Mouse (Mus musculus) right cerebral cortex, postnatal 36 days (tissue): ENCODE data around the gene Dcaf5.

Experiments
- DNase-seq, 2 experiments: peaks; one replicate each; pipeline ENCODE4 v3.0.0; 2022; ENCODE audit warnings: low spot score in 2 of 2, mixed read lengths in 1 of 2

Gene Dcaf5

GRCm38 (mm10) chr12:80407824-80408223, 28.6 kb downstream of the Dcaf5 start:
- no peak for DNase-seq

- no peak for DNase-seq
Measured at GRCm38 (mm10) chr12:80406650-80407049, 29.8 kb downstream of the Dcaf5 start.

GRCm38 (mm10) chr12:80404139-80404538, 32.3 kb downstream of the Dcaf5 start:
- no peak for DNase-seq

- no peak for DNase-seq
Measured at GRCm38 (mm10) chr12:80399147-80399546, 37.3 kb downstream of the Dcaf5 start.

GRCm38 (mm10) chr12:80396397-80396796, 40.0 kb downstream of the Dcaf5 start:
- DNase-seq, result no peak

- peak in 1 of 2 experiments; percentile 64 for DNase-seq
Measured at GRCm38 (mm10) chr12:80395270-80395669, 41.1 kb downstream of the Dcaf5 start.

GRCm38 (mm10) chr12:80394045-80394444, 42.4 kb downstream of the Dcaf5 start:
- no peak for DNase-seq

GRCm38 (mm10) chr12:80389448-80389847, 47.0 kb downstream of the Dcaf5 start:
- no peak for DNase-seq

- DNase-seq, result peak in 1 of 2 experiments; percentile 49
Measured at GRCm38 (mm10) chr12:80387326-80387725, 49.1 kb downstream of the Dcaf5 start.

- no peak for DNase-seq
Measured at GRCm38 (mm10) chr12:80385361-80385760, 51.0 kb downstream of the Dcaf5 start.

- no peak for DNase-seq
Measured at GRCm38 (mm10) chr12:80383478-80383877, 52.9 kb downstream of the Dcaf5 start.

- no peak for DNase-seq
Measured at GRCm38 (mm10) chr12:80382794-80383193, 53.6 kb downstream of the Dcaf5 start.

- DNase-seq, result peak in 1 of 2 experiments; percentile 52
Measured at GRCm38 (mm10) chr12:80379831-80380457, 56.5 kb downstream of the Dcaf5 start.

- DNase-seq, result no peak
Measured at GRCm38 (mm10) chr12:80379393-80379792, 57.0 kb downstream of the Dcaf5 start.

- no peak for DNase-seq
Measured at GRCm38 (mm10) chr12:80377604-80378003, 58.8 kb downstream of the Dcaf5 start.

GRCm38 (mm10) chr12:80375721-80376120, 60.7 kb downstream of the Dcaf5 start:
- no peak for DNase-seq

- DNase-seq, result no peak
Measured at GRCm38 (mm10) chr12:80374736-80375135, 61.7 kb downstream of the Dcaf5 start.

- DNase-seq, result no peak
Measured at GRCm38 (mm10) chr12:80372946-80373345, 63.5 kb downstream of the Dcaf5 start.

GRCm38 (mm10) chr12:80367227-80367626, 69.2 kb downstream of the Dcaf5 start:
- no peak for DNase-seq

GRCm38 (mm10) chr12:80366004-80366480, 70.4 kb downstream of the Dcaf5 start:
- no peak for DNase-seq

- DNase-seq, result no peak
Measured at GRCm38 (mm10) chr12:80365345-80365744, 71.1 kb downstream of the Dcaf5 start.

- no peak for DNase-seq
Measured at GRCm38 (mm10) chr12:80361655-80362054, 74.7 kb downstream of the Dcaf5 start.

GRCm38 (mm10) chr12:80360321-80360720, 76.1 kb downstream of the Dcaf5 start:
- DNase-seq, result no peak

GRCm38 (mm10) chr12:80344777-80345231, 91.6 kb downstream of the Dcaf5 start:
- no peak for DNase-seq
